Mouse (Mus musculus): ENCODE measurements around the gene Rab44.
A peak's percentile ranks its signal among the peaks of the same experiment; 100 is the strongest.
"Not testable (repeated sequence)": the region's sequence is repeated elsewhere in the genome, so short reads cannot be mapped to it uniquely, and the experiment has no call there.

Rab44 gene

GRCm38 (mm10) chr17:29113591-29114352, at the start of gene Rab44:
Rab44 (plus strand) TSS chr17:29114145.
- no peak for DNase-seq

GRCm38 (mm10) chr17:29065245-29065940, 48.6 kb upstream of the Rab44 start:
- no peak for DNase-seq

GRCm38 (mm10) chr17:29065971-29066370, 48.0 kb upstream of the Rab44 start:
- DNase-seq, result no peak

GRCm38 (mm10) chr17:29067416-29067815, 46.5 kb upstream of the Rab44 start:
- DNase-seq, result not testable (repeated sequence)

- DNase-seq, result no peak
Observed at GRCm38 (mm10) chr17:29067847-29068246, 46.1 kb upstream of the Rab44 start.

- no peak for DNase-seq
Observed at GRCm38 (mm10) chr17:29069063-29069462, 44.9 kb upstream of the Rab44 start.

- DNase-seq, result no peak
Observed at GRCm38 (mm10) chr17:29071820-29072219, 42.1 kb upstream of the Rab44 start.

- no peak for DNase-seq
Observed at GRCm38 (mm10) chr17:29072701-29073307, 41.1 kb upstream of the Rab44 start.

- no peak for DNase-seq
Observed at GRCm38 (mm10) chr17:29073313-29073712, 40.6 kb upstream of the Rab44 start.

- DNase-seq, result no peak
Observed at GRCm38 (mm10) chr17:29074085-29074484, 39.9 kb upstream of the Rab44 start.

- no peak for DNase-seq
Observed at GRCm38 (mm10) chr17:29076235-29076634, 37.7 kb upstream of the Rab44 start.

GRCm38 (mm10) chr17:29077786-29078509, 36.0 kb upstream of the Rab44 start:
- DNase-seq, result peak in 1 of 2 experiments; percentile 37

GRCm38 (mm10) chr17:29078519-29079383, 35.2 kb upstream of the Rab44 start:
- DNase-seq, result no peak

- no peak for DNase-seq
Observed at GRCm38 (mm10) chr17:29080758-29081617, 33.0 kb upstream of the Rab44 start.

- DNase-seq, result no peak
Observed at GRCm38 (mm10) chr17:29081618-29082381, 32.1 kb upstream of the Rab44 start.

GRCm38 (mm10) chr17:29083586-29083985, 30.4 kb upstream of the Rab44 start:
- no peak for DNase-seq

GRCm38 (mm10) chr17:29084656-29085055, 29.3 kb upstream of the Rab44 start:
- no peak for DNase-seq

- DNase-seq, result no peak
Observed at GRCm38 (mm10) chr17:29085266-29085665, 28.7 kb upstream of the Rab44 start.

GRCm38 (mm10) chr17:29086916-29087315, 27.0 kb upstream of the Rab44 start:
- no peak for DNase-seq

- DNase-seq, result no peak
Observed at GRCm38 (mm10) chr17:29090776-29091175, 23.2 kb upstream of the Rab44 start, which contains the start of gene Cdkn1a. Cdkn1a (plus strand) TSS chr17:29090976.
